ENCODE assay signal across 9 mouse cellular contexts in genomic region chr11:60302354-60303083, GRCm38 (mm10). TPM values are rescaled to one million over a fixed set of nuclear protein-coding genes. Genes with fewer than 3 reads are reported as not detected.
DNase-seq lines count a peak whose midpoint lies in the region; ATAC-seq and TF ChIP-seq lines count a peak whose summit lies in the region.
"Had no signal": no experiment of that assay in that cellular context is flagged by ENCODE, and none has a peak within 500 bp of the region (broad histone marks: within the 10 kb centered on the region; RNA-seq: fewer than 3 reads in every experiment).

No protein-coding gene starts in this region.

- H3K9me3 ChIP-seq in heart, embryonic 15.5 days (replicated peaks): no peaks in the 10 kb centered on the region
- no peaks in the 10 kb centered on the region for H3K9me3 ChIP-seq in embryonic facial prominence, embryonic 13.5 days
- H3K9me3 ChIP-seq in limb, embryonic 14.5 days (ENCODE audit: control insufficient read depth, low read length): no peaks in the 10 kb centered on the region

- no peak overlapping the region for H3K4me2 ChIP-seq in heart, embryonic 15.5 days
- H3K4me2 ChIP-seq in embryonic facial prominence, embryonic 13.5 days: no peak overlapping the region
- H3K4me2 ChIP-seq in limb, embryonic 14.5 days (replicated peaks; ENCODE audit: low read depth, low read length, severe bottlenecking): no peak overlapping the region

- TF ChIP-seq CTCF in small intestine, adult 2 months (IDR thresholded peaks at IDR 0.05; ENCODE audit: extremely low read depth, insufficient read length, insufficient replicate concordance, low read depth, low read length): peak; percentile 7; the same call in 1 of the 2 replicates

- ATAC-seq in heart, embryonic 15.5 days (replicated peaks; ENCODE audit: insufficient number of reproducible peaks, insufficient read depth, low FRiP score, low read depth): no peak
- ATAC-seq in embryonic facial prominence, embryonic 13.5 days (ENCODE audit: insufficient number of reproducible peaks, insufficient read depth, low FRiP score, low TSS enrichment, low read depth): no peak
- no peak for ATAC-seq in limb, embryonic 14.5 days (ENCODE audit: low FRiP score, low read depth)

- peak overlapping the region; percentile 48 for H3K27ac ChIP-seq in heart, embryonic 15.5 days
- peak overlapping the region; percentile 81 for H3K27ac ChIP-seq in embryonic facial prominence, embryonic 13.5 days
- H3K27ac ChIP-seq in limb, embryonic 14.5 days (replicated peaks; ENCODE audit: low read depth, low read length): peak overlapping the region; percentile 49
- H3K27ac ChIP-seq in small intestine, adult 2 months (ENCODE audit: insufficient read depth, low read depth, low read length): peak overlapping the region; percentile 74

- no peak for TF ChIP-seq POLR2A in limb, embryonic 14.5 days (IDR thresholded peaks at IDR 0.05; ENCODE audit: borderline replicate concordance, extremely low read depth, insufficient read depth, insufficient read length)
- no peak for TF ChIP-seq POLR2A in small intestine, adult 2 months (IDR thresholded peaks at IDR 0.05; ENCODE audit: low read depth, low read length)

- H3K36me3 ChIP-seq in heart, embryonic 15.5 days: no peaks in the 10 kb centered on the region
- no peaks in the 10 kb centered on the region for H3K36me3 ChIP-seq in embryonic facial prominence, embryonic 13.5 days
- no peaks in the 10 kb centered on the region; the same call in 1 of the 2 replicates for H3K36me3 ChIP-seq in limb, embryonic 14.5 days (ENCODE audit: control insufficient read depth, insufficient read depth, low read length)
- H3K36me3 ChIP-seq in small intestine, adult 2 months (ENCODE audit: control insufficient read depth, insufficient read depth, low read length): no peaks in the 10 kb centered on the region

- no peaks in the 10 kb centered on the region for H3K27me3 ChIP-seq in heart, embryonic 15.5 days
- H3K27me3 ChIP-seq in embryonic facial prominence, embryonic 13.5 days: no peaks in the 10 kb centered on the region
- no peaks in the 10 kb centered on the region for H3K27me3 ChIP-seq in limb, embryonic 14.5 days (ENCODE audit: control insufficient read depth, insufficient read depth, low read length)
- H3K27me3 ChIP-seq in small intestine, adult 2 months (ENCODE audit: control insufficient read depth, insufficient read depth, low read length): no peaks in the 10 kb centered on the region

- no peak overlapping the region for H3K9ac ChIP-seq in heart, embryonic 15.5 days
- H3K9ac ChIP-seq in embryonic facial prominence, embryonic 13.5 days: 0 out of 2 replicates have a peak overlapping the region, but pooled peaks have one; percentile 41
- H3K9ac ChIP-seq in limb, embryonic 14.5 days (ENCODE audit: low read depth, low read length, severe bottlenecking): no peak overlapping the region

- H3K4me1 ChIP-seq in heart, embryonic 15.5 days (replicated peaks): peaks cover 34% of the 10 kb centered on the region
- peaks cover 25% of the 10 kb centered on the region for H3K4me1 ChIP-seq in embryonic facial prominence, embryonic 13.5 days
- peaks cover 13% of the 10 kb centered on the region for H3K4me1 ChIP-seq in limb, embryonic 14.5 days (ENCODE audit: control insufficient read depth, insufficient read depth, low read length)
- peaks cover 22% of the 10 kb centered on the region for H3K4me1 ChIP-seq in small intestine, adult 2 months (ENCODE audit: control insufficient read depth, insufficient read depth, insufficient read length, low read length)

- DNase-seq in heart, adult 9 months (ENCODE audit: low spot score in 2 of 2): no peak
- no peak for DNase-seq in limb, embryonic 14.5 days (ENCODE audit: low spot score)
- no peak for DNase-seq in right cerebral cortex, postnatal 10 days (ENCODE audit: low spot score in 2 of 2)
- no peak for DNase-seq in ovary, postnatal 10 days (ENCODE audit: low spot score)
- no peak for DNase-seq in spleen, postnatal 36 days (ENCODE audit: low spot score in 2 of 2)
- DNase-seq: right cerebral cortex, postnatal 4 days had no signal

- 61% methylated on average over 10 of the region's 10 CpGs for WGBS in heart, embryonic 15.5 days
- 67% methylated on average over 10 of the region's 10 CpGs for WGBS in embryonic facial prominence, embryonic 13.5 days
- 59% methylated on average over 10 of the region's 10 CpGs for WGBS in limb, embryonic 14.5 days
- 19% methylated on average over 10 of the region's 10 CpGs for WGBS in small intestine, adult 2 months

- no peak overlapping the region for H3K4me3 ChIP-seq in heart, embryonic 15.5 days
- H3K4me3 ChIP-seq in embryonic facial prominence, embryonic 13.5 days: no peak overlapping the region
- no peak overlapping the region for H3K4me3 ChIP-seq in limb, embryonic 14.5 days (replicated peaks; ENCODE audit: low read length)
- no peak overlapping the region for H3K4me3 ChIP-seq in small intestine, adult 2 months (ENCODE audit: low read depth, low read length)

RNA-seq across cellular contexts. Expression of gene Tom1l2, which starts 50.2 kb away (rescaled TPM):
- 30.0 and 37.8 TPM in 2 replicates for polyA plus RNA-seq in heart, embryonic 15.5 days (2015; fragmentation: Nextera tagmentation; extraction: Ambion mirVana)
- polyA plus RNA-seq in embryonic facial prominence, embryonic 13.5 days (2015; fragmentation: Nextera tagmentation; extraction: Ambion mirVana): 27.8 and 29.5 TPM in 2 replicates
- 36.0 and 49.8 TPM in 2 replicates for polyA plus RNA-seq in limb, embryonic 14.5 days (2012; rRNA removed)
- polyA plus RNA-seq in limb, embryonic 14.5 days (2014; fragmentation: Nextera tagmentation; extraction: Ambion mirVana): 21.5 and 22.4 TPM in 2 replicates
- polyA plus RNA-seq in small intestine, adult 2 months (2012; rRNA removed): 73.6 and 152 TPM in 2 replicates

RNA-seq across cellular contexts. Expression of gene Drc3, which starts 50.6 kb away (rescaled TPM):
- polyA plus RNA-seq in heart, embryonic 15.5 days (2015; fragmentation: Nextera tagmentation; extraction: Ambion mirVana): 2.9 and 3.1 TPM in 2 replicates
- 2.4 and 2.7 TPM in 2 replicates for polyA plus RNA-seq in embryonic facial prominence, embryonic 13.5 days (2015; fragmentation: Nextera tagmentation; extraction: Ambion mirVana)
- 1.9 and 2.5 TPM in 2 replicates for polyA plus RNA-seq in limb, embryonic 14.5 days (2012; rRNA removed)
- polyA plus RNA-seq in limb, embryonic 14.5 days (2014; fragmentation: Nextera tagmentation; extraction: Ambion mirVana): 1.3 and 2.9 TPM in 2 replicates
- 0.30 and 0.33 TPM in 2 replicates for polyA plus RNA-seq in small intestine, adult 2 months (2012; rRNA removed)
